Mouse (Mus musculus) lung, embryonic 16.5 days (tissue): ENCODE data around the gene Gsdma2. TPM values are rescaled to one million over a fixed set of nuclear protein-coding genes. Genes with fewer than 3 reads are reported as not detected.
"Not testable (repeated sequence)": the region's sequence is repeated elsewhere in the genome, so short reads cannot be mapped to it uniquely, and the experiment has no call there.

ENCODE experiments used
- ATAC-seq: fragments of 200-750 bp; cut with Nextera tagmentation; 2 replicates; pipeline ENCODE4 v1.8.0; 2017; ENCODE audit warnings: low read depth, mild to moderate bottlenecking, moderate library complexity
- H3K27ac ChIP-seq: fragments of 300-500 bp; sonication (generic); 2 replicates; pipeline ENCODE4 v1.5.1; 2014; ENCODE audit warnings: mild to moderate bottlenecking, control low read depth, low read length
- H3K27me3 ChIP-seq: fragments of 300-500 bp; sonication (generic); 2 replicates; pipeline ENCODE4 v1.6.1; 2014; ENCODE audit warnings: low read depth, low read length, mixed read lengths; ENCODE audit not compliant: control insufficient read depth, insufficient read depth
- H3K36me3 ChIP-seq: fragments of 300-500 bp; sonication (generic); 2 replicates; pipeline ENCODE4 v1.6.1; 2014; ENCODE audit warnings: low read length; ENCODE audit not compliant: control insufficient read depth, insufficient read depth
- H3K4me1 ChIP-seq: fragments of 300-500 bp; sonication (generic); replicated peaks from 2 replicates; pipeline ENCODE4 v1.6.1; 2014; ENCODE audit warnings: low read length, mixed read lengths; ENCODE audit not compliant: control insufficient read depth, insufficient read depth
- H3K4me2 ChIP-seq: fragments of 300-500 bp; sonication (generic); 2 replicates; pipeline ENCODE4 v1.6.1; 2014; ENCODE audit warnings: low read depth, low read length, control low read depth
- H3K4me3 ChIP-seq: fragments of 300-500 bp; sonication (generic); 2 replicates; pipeline ENCODE4 v1.5.1; 2014; ENCODE audit warnings: mild to moderate bottlenecking, low read length, control low read depth
- H3K9ac ChIP-seq: fragments of 300-500 bp; sonication (generic); 2 replicates; pipeline ENCODE4 v1.6.1; 2014; ENCODE audit warnings: low read length, control low read depth
- H3K9me3 ChIP-seq: fragments of 300-500 bp; sonication (generic); 2 replicates; pipeline ENCODE4 v1.6.1; 2016; ENCODE audit warnings: low read length; ENCODE audit not compliant: control insufficient read depth
- WGBS: fragments of 180-500 bp; shearing (Covaris S2); extraction: QIAGEN DNeasy Blood & Tissue Kit; methylation state at CpG from one replicate; pipeline ENCODE4 v1.1.7; 2014; 5-methylcytosine and 5-hydroxymethylcytosine counted together
- polyA plus RNA-seq: library from polyadenylated mRNA; unstranded; fragments of >200 nt; fragmentation: Nextera tagmentation; extraction: Ambion mirVana; gene quantifications from 2 replicates; pipeline ENCODE4 v1.2.1, GENCODE M21; 2015

Gsdma2 gene
- polyA plus RNA-seq, 1 experiment from 2014 or later: not detected

- no peak overlapping the region for H3K27ac ChIP-seq
- WGBS: 29% methylated on average over 7 of the region's 7 CpGs
- ATAC-seq: no peak
- no peaks in the 10 kb centered on the region for H3K4me1 ChIP-seq
- no peak overlapping the region for H3K9ac ChIP-seq
- no peak overlapping the region for H3K4me2 ChIP-seq
- no peaks in the 10 kb centered on the region for H3K9me3 ChIP-seq
- H3K27me3 ChIP-seq: peaks cover 5% of the 10 kb centered on the region
- H3K4me3 ChIP-seq: no peak overlapping the region
- H3K36me3 ChIP-seq: no peaks in the 10 kb centered on the region
Observed at GRCm38 (mm10) chr11:98675829-98676363, 29.3 kb downstream of the Gsdma2 start.

GRCm38 (mm10) chr11:98680023-98680422, 33.5 kb downstream of the Gsdma2 start:
- no peak overlapping the region for H3K4me3 ChIP-seq
- H3K9me3 ChIP-seq: no peaks in the 10 kb centered on the region
- no peaks in the 10 kb centered on the region for H3K27me3 ChIP-seq
- no peak overlapping the region for H3K4me2 ChIP-seq
- H3K4me1 ChIP-seq: peaks cover 12% of the 10 kb centered on the region
- no peak for ATAC-seq
- 90% methylated on average over 1 of the region's 1 CpGs for WGBS
- no peaks in the 10 kb centered on the region for H3K36me3 ChIP-seq
- no peak overlapping the region for H3K27ac ChIP-seq
- H3K9ac ChIP-seq: no peak overlapping the region

GRCm38 (mm10) chr11:98680595-98680994, 34.0 kb downstream of the Gsdma2 start:
- H3K4me2 ChIP-seq, H3K9ac ChIP-seq, H3K9me3 ChIP-seq, H3K27ac ChIP-seq, H3K4me3 ChIP-seq, ATAC-seq, H3K36me3 ChIP-seq, H3K27me3 ChIP-seq: not testable (repeated sequence)
- H3K4me1 ChIP-seq: peaks cover 12% of the 10 kb centered on the region
- 85% methylated on average over 4 of the region's 4 CpGs for WGBS

GRCm38 (mm10) chr11:98681186-98681585, 34.6 kb downstream of the Gsdma2 start:
- no peak overlapping the region for H3K9ac ChIP-seq
- peaks cover 7% of the 10 kb centered on the region for H3K36me3 ChIP-seq
- H3K4me3 ChIP-seq: no peak overlapping the region
- ATAC-seq: no peak
- H3K4me1 ChIP-seq: peaks cover 12% of the 10 kb centered on the region
- no peak overlapping the region for H3K27ac ChIP-seq
- H3K9me3 ChIP-seq: no peaks in the 10 kb centered on the region
- 74% methylated on average over 4 of the region's 4 CpGs for WGBS
- H3K4me2 ChIP-seq: no peak overlapping the region
- H3K27me3 ChIP-seq: no peaks in the 10 kb centered on the region

GRCm38 (mm10) chr11:98681786-98682745, 35.5 kb downstream of the Gsdma2 start, which contains the start of gene Psmd3:
TSS of gene Psmd3 (plus strand) at chr11:98682554.
- peak; percentile 96 for ATAC-seq
- WGBS: 3% methylated on average over 45 of the region's 45 CpGs

GRCm38 (mm10) chr11:98682811-98683210, 36.3 kb downstream of the Gsdma2 start:
- WGBS: under 1% methylated on average over 23 of the region's 23 CpGs
- H3K36me3 ChIP-seq: peaks cover 21% of the 10 kb centered on the region
- H3K4me1 ChIP-seq: peaks cover 12% of the 10 kb centered on the region
- peak overlapping the region; percentile 94 for H3K4me3 ChIP-seq
- ATAC-seq: peak; percentile 23
- peak overlapping the region; percentile 64 for H3K27ac ChIP-seq
- H3K9ac ChIP-seq: peak overlapping the region; percentile 99
- no peaks in the 10 kb centered on the region for H3K27me3 ChIP-seq
- H3K4me2 ChIP-seq: peak overlapping the region; percentile 77
- no peaks in the 10 kb centered on the region for H3K9me3 ChIP-seq

More at GRCm38 (mm10) chr11:98681786-98682745, 35.5 kb downstream of the Gsdma2 start, which contains the start of gene Psmd3:
- no peaks in the 10 kb centered on the region for H3K9me3 ChIP-seq
- H3K27me3 ChIP-seq: no peaks in the 10 kb centered on the region
- H3K4me3 ChIP-seq: peak within 1 kb of the TSS; percentile 94
- peaks cover 14% of the 10 kb centered on the region for H3K36me3 ChIP-seq
- peak within 1 kb of the TSS; percentile 77 for H3K4me2 ChIP-seq
- peak within 1 kb of the TSS; percentile 99 for H3K9ac ChIP-seq
- peaks cover 12% of the 10 kb centered on the region for H3K4me1 ChIP-seq
- peak within 1 kb of the TSS; percentile 70 for H3K27ac ChIP-seq

GRCm38 (mm10) chr11:98685642-98686041, 39.1 kb downstream of the Gsdma2 start:
- Histone ChIP-seq H3K27ac (no peak overlapping the region), H3K4me1 (peaks cover 12% of the 10 kb centered on the region), H3K36me3 (peaks cover 42% of the 10 kb centered on the region), H3K4me2 (no peak overlapping the region), H3K4me3 (no peak overlapping the region), H3K27me3 (no peaks in the 10 kb centered on the region), H3K9me3 (no peaks in the 10 kb centered on the region), H3K9ac (no peak overlapping the region)
- 89% methylated on average over 9 of the region's 9 CpGs for WGBS
- ATAC-seq: no peak

GRCm38 (mm10) chr11:98686976-98687375, 40.4 kb downstream of the Gsdma2 start:
- 84% methylated on average over 4 of the region's 4 CpGs for WGBS
- Histone ChIP-seq H3K27me3 (no peaks in the 10 kb centered on the region), H3K4me3 (no peak overlapping the region), H3K9me3 (no peaks in the 10 kb centered on the region), H3K27ac (no peak overlapping the region), H3K4me2 (no peak overlapping the region), H3K4me1 (peaks cover 8% of the 10 kb centered on the region), H3K9ac (no peak overlapping the region), H3K36me3 (peaks cover 55% of the 10 kb centered on the region)
- no peak for ATAC-seq

GRCm38 (mm10) chr11:98688009-98688408, 41.5 kb downstream of the Gsdma2 start:
- H3K36me3 ChIP-seq: peaks cover 55% of the 10 kb centered on the region
- WGBS: 77% methylated on average over 8 of the region's 8 CpGs

More at GRCm38 (mm10) chr11:98688009-98688408, 41.5 kb downstream of the Gsdma2 start:
- H3K9me3 ChIP-seq: no peaks in the 10 kb centered on the region
- no peak overlapping the region for H3K4me2 ChIP-seq
- H3K27me3 ChIP-seq: no peaks in the 10 kb centered on the region
- peaks cover 8% of the 10 kb centered on the region for H3K4me1 ChIP-seq
- H3K4me3 ChIP-seq: no peak overlapping the region
- no peak overlapping the region for H3K9ac ChIP-seq
- no peak overlapping the region for H3K27ac ChIP-seq
- no peak for ATAC-seq
